Mouse (Mus musculus) neutrophil, adult 59 days (primary cell): Measurements from ENCODE around the gene Rhbg. TPM values are rescaled to one million over a fixed set of nuclear protein-coding genes. Genes with fewer than 3 reads are reported as not detected.

ENCODE experiments used
- total RNA-seq, 2 experiments: library from RNA; stranded (reverse); gene quantifications; 1 replicate in 1 of 2; 2 replicates in 1 of 2; pipeline ENCODE4 v1.2.4; 2023

Gene Rhbg
- total RNA-seq, result not detected

GRCm38 (mm10) chr3:88254268-88254926, at the start of gene Rhbg:
Gene Rhbg (minus strand): TSS chr3:88254709.

GRCm38 (mm10) chr3:88296561-88297318, 42.2 kb upstream of the Rhbg start, which contains the start of the genes Tsacc and Cct3:
Gene Tsacc (minus strand): TSS chr3:88296999.
Gene Cct3 (plus strand): TSS chr3:88297116.

GRCm38 (mm10) chr3:88287110-88287509, 32.6 kb upstream of the Rhbg start, which contains the start of gene Gm38392:
Gene Gm38392 (minus strand): TSS chr3:88287210.

Other genes with a start within 250 kb of the Rhbg start
- not detected for gene Hapln2, start 227.1 kb downstream of the Rhbg start, total RNA-seq
- 1 to 10 TPM; 4.8 to 4.9 TPM for gene Gpatch4, start 211.6 kb downstream of the Rhbg start, total RNA-seq
- 10 to 100 TPM; 23.6 to 27.3 TPM for gene Naxe, start 196.2 kb downstream of the Rhbg start, total RNA-seq
- gene Ttc24, start 176.4 kb downstream of the Rhbg start, total RNA-seq, result not detected
- 10 to 100 TPM; 31.6 to 33.7 TPM for gene Iqgap3, start 172.7 kb downstream of the Rhbg start, total RNA-seq
- 100 to 1,000 TPM in 1 of 2 experiments, 10 to 100 TPM in 1; 73.1 to 107 TPM for gene Mef2d, start 112.3 kb downstream of the Rhbg start, total RNA-seq
- not detected for gene Gm38392, start 32.5 kb upstream of the Rhbg start, total RNA-seq
- 1 to 10 TPM; 1.4 to 2.1 TPM for gene Tsacc, start 42.3 kb upstream of the Rhbg start, total RNA-seq
- 10 to 100 TPM; 57.5 to 65.8 TPM for gene Cct3, start 42.4 kb upstream of the Rhbg start, total RNA-seq
- 100 to 1,000 TPM; 128 to 130 TPM for gene Glmp, start 70.3 kb upstream of the Rhbg start, total RNA-seq
- gene Tmem79, start 81.4 kb upstream of the Rhbg start, total RNA-seq, result under 1 TPM; 0.71 to 0.79 TPM
- gene Smg5, start 81.6 kb upstream of the Rhbg start, total RNA-seq, result 10 to 100 TPM; 42.3 to 42.6 TPM
- not detected for gene Paqr6, start 109.9 kb upstream of the Rhbg start, total RNA-seq
- gene Bglap3, start 118.0 kb upstream of the Rhbg start, total RNA-seq, result 1 to 10 TPM; 1.5 to 5.5 TPM
- 10 to 100 TPM in 1 of 2 experiments, 1 to 10 TPM in 1; 3.7 to 11.5 TPM for gene Bglap2, start 124.0 kb upstream of the Rhbg start, total RNA-seq
- 10 to 100 TPM; 16.8 to 30.3 TPM for gene Bglap, start 129.8 kb upstream of the Rhbg start, total RNA-seq
- 10 to 100 TPM; 61.1 to 63.9 TPM for gene Pmf1, start 155.6 kb upstream of the Rhbg start, total RNA-seq
- gene Slc25a44, start 170.4 kb upstream of the Rhbg start, total RNA-seq, result 10 to 100 TPM; 22.4 to 22.5 TPM
- gene Sema4a, start 206.5 kb upstream of the Rhbg start, total RNA-seq, result 100 to 1,000 TPM; 326 to 366 TPM